Mouse (Mus musculus) hindbrain, embryonic 14.5 days (tissue): ENCODE measurements at regions not wholly inside any gene's neighbourhood (a gene's known extent, or its start where the extent isn't known, plus 50 kb on each side); places are given as distances from the start of the nearest gene placed in this dataset.

Experiments
- ATAC-seq: fragments of 200-750 bp; cut with Nextera tagmentation; 2 replicates; pipeline ENCODE4 v1.8.0; 2017; ENCODE audit warnings: moderate number of reproducible peaks, mild to moderate bottlenecking, moderate TSS enrichment, moderate library complexity; ENCODE audit not compliant: low FRiP score
- DNase-seq: peaks from one replicate; pipeline ENCODE4 v3.0.0-alpha.2; 2015; ENCODE audit warnings: low spot score
- H3K27ac ChIP-seq: fragments of 300-500 bp; sonication (generic); 2 replicates; pipeline ENCODE4 v1.5.1; 2014; ENCODE audit warnings: mild to moderate bottlenecking, moderate library complexity
- H3K27me3 ChIP-seq: fragments of 300-500 bp; sonication (generic); 2 replicates; pipeline ENCODE4 v1.6.1; 2014; ENCODE audit warnings: mild to moderate bottlenecking, low read length, mixed read lengths; ENCODE audit not compliant: control insufficient read depth, insufficient read depth
- H3K36me3 ChIP-seq: fragments of 300-500 bp; sonication (generic); replicated peaks from 2 replicates; pipeline ENCODE4 v1.6.1; 2014; ENCODE audit not compliant: control insufficient read depth, insufficient read depth
- H3K4me1 ChIP-seq: fragments of 300-500 bp; sonication (generic); replicated peaks from 2 replicates; pipeline ENCODE4 v1.6.1; 2014; ENCODE audit warnings: antibody characterized with exemption, low read length, mixed read lengths; ENCODE audit not compliant: control insufficient read depth, insufficient read depth
- H3K4me2 ChIP-seq: fragments of 300-500 bp; sonication (generic); replicated peaks from 2 replicates; pipeline ENCODE4 v1.6.1; 2014; ENCODE audit warnings: mild to moderate bottlenecking, moderate library complexity
- H3K4me3 ChIP-seq: fragments of 300-500 bp; sonication (generic); replicated peaks from 2 replicates; pipeline ENCODE4 v1.5.1; 2014; ENCODE audit warnings: mild to moderate bottlenecking, low read length
- H3K9ac ChIP-seq: fragments of 300-500 bp; sonication (generic); 2 replicates; pipeline ENCODE4 v1.6.1; 2014
- H3K9me3 ChIP-seq: fragments of 300-500 bp; sonication (generic); 2 replicates; pipeline ENCODE4 v1.6.1; 2016; ENCODE audit warnings: low read length; ENCODE audit not compliant: control insufficient read depth
- WGBS: fragments of 180-500 bp; shearing (Covaris S2); extraction: QIAGEN DNeasy Blood & Tissue Kit; methylation state at CpG from one replicate; pipeline ENCODE4 v1.1.7; 2014; 5-methylcytosine and 5-hydroxymethylcytosine counted together

DNA sequence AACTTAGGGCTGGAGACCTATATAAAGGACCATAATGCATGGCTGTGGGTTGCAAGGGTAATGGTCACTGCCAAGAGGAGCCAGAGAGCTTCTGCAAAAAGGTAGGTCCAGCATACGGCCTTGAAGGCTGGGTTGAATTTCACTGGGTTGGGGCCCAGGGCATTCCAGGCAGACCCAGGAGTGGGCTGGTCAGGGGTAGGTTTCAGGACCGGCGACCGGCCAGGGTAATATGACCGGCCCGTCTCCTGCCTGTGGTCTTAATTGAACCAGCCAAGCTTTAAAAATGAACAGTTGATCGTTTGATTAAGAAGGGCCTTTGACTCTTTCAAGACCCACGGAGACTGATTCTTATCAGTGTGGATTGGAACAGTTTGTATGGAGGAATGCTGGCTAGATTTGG lies 171.9 kb downstream of the Emx2 start:
- Histone ChIP-seq H3K9ac (no peak overlapping the region), H3K27ac (no peak overlapping the region), H3K4me1 (peaks cover 17% of the 10 kb centered on the region; the same call in 1 of the 2 replicates), H3K27me3 (no peaks in the 10 kb centered on the region), H3K4me2 (no peak overlapping the region), H3K4me3 (no peak overlapping the region), H3K9me3 (no peaks in the 10 kb centered on the region), H3K36me3 (no peaks in the 10 kb centered on the region)
- DNase-seq (no peak), ATAC-seq (no peak)
- WGBS = 73% methylated on average over 8 of the region's 8 CpGs

DNA sequence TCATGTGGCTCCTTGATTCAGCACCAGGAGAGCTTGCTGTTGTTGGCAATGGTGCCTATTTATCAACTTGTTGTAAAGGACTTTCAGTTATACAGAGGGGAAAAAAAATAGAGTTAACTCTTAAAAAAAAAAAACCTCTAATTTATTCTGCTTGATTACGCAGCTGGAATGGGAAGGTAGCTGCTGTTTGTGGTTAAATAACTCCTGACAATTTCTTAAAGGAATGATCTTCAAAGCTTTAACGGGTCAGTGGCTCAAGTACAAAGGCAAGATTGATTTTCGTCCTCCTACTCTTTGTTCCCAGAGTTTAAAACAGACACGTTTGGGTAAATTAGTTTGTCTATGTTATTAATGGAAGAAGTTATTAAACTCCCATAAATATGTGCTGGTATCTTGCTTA lies 172.5 kb downstream of the Emx2 start:
- Histone ChIP-seq H3K4me2 (no peak overlapping the region), H3K27ac (no peak overlapping the region), H3K4me1 (peaks cover 17% of the 10 kb centered on the region; the same call in 1 of the 2 replicates), H3K9ac (no peak overlapping the region), H3K9me3 (no peaks in the 10 kb centered on the region), H3K4me3 (no peak overlapping the region), H3K36me3 (no peaks in the 10 kb centered on the region), H3K27me3 (no peaks in the 10 kb centered on the region)
- 20% methylated on average over 4 of the region's 4 CpGs for WGBS
- ATAC-seq (no peak), DNase-seq (no peak)

GRCm38 (mm10) chr19:59631541-59631940 lies 173.4 kb downstream of the Emx2 start:
- Histone ChIP-seq H3K4me2 (no peak overlapping the region), H3K4me1 (peaks cover 17% of the 10 kb centered on the region; the same call in 1 of the 2 replicates), H3K27ac (no peak overlapping the region), H3K36me3 (no peaks in the 10 kb centered on the region), H3K4me3 (no peak overlapping the region), H3K9ac (no peak overlapping the region), H3K9me3 (no peaks in the 10 kb centered on the region), H3K27me3 (no peaks in the 10 kb centered on the region)
- 94% methylated on average over 1 of the region's 1 CpGs for WGBS
- DNase-seq = no peak
- ATAC-seq = no peak

- H3K27me3 ChIP-seq = no peaks in the 10 kb centered on the region
- WGBS = 55% methylated on average over 8 of the region's 8 CpGs
- H3K9me3 ChIP-seq = no peaks in the 10 kb centered on the region
- DNase-seq = no peak
- no peak overlapping the region for H3K4me2 ChIP-seq
- H3K4me1 ChIP-seq = no peaks in the 10 kb centered on the region
- H3K27ac ChIP-seq = no peak overlapping the region
- no peak overlapping the region for H3K4me3 ChIP-seq
- no peaks in the 10 kb centered on the region for H3K36me3 ChIP-seq
- ATAC-seq = no peak
- H3K9ac ChIP-seq = no peak overlapping the region
These were observed 178.1 kb downstream of the Emx2 start for GRCm38 (mm10) chr19:59636271-59636670.

DNA sequence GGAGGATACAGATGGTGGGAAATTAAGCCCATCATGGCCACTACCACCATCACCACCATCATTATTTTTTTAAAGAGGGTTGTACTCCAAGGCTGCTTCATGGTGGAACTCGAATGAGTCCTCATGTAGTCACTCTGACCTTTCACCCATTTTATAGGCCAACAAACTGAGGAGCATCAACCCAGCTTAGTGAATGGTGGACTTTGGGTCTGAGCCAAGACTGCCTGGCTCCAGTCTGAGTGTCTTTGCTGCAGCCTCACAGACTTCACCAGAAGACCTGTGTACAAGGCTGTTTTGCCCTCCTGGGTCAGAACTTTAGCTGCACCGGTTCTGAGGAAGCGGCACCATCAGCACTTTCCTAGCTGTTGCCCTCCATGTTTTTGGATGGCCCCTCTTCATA lies 184.4 kb downstream of the Emx2 start:
- no peak overlapping the region for H3K4me2 ChIP-seq
- H3K9ac ChIP-seq = no peak overlapping the region
- 82% methylated on average over 3 of the region's 3 CpGs for WGBS
- no peaks in the 10 kb centered on the region for H3K9me3 ChIP-seq
- DNase-seq (no peak), ATAC-seq (no peak)
- H3K4me1 ChIP-seq = no peaks in the 10 kb centered on the region; the same call in 1 of the 2 replicates
- H3K27ac ChIP-seq = no peak overlapping the region
- no peaks in the 10 kb centered on the region for H3K36me3 ChIP-seq
- no peak overlapping the region for H3K4me3 ChIP-seq
- no peaks in the 10 kb centered on the region for H3K27me3 ChIP-seq

DNA sequence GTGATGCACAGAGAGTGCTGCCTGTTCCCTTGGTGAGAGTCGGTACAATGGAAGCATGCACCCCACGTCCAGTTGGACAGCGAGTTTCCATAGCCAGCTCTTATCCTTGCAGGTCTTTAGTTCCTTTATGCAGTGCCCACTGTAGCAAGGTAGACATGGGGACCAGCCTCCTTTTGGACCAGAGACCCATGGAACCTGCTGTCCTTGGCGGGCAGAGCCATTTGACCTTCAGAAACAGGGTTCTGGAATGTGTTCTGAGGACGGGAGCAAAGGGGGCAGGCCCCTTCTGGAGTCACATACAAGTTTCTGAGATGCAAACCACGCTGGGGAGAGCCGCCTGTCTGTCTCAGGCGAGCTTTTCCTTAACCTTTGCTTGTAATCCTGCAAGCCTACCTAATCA lies 188.1 kb downstream of the Emx2 start:
- H3K27ac ChIP-seq = no peak overlapping the region
- H3K9me3 ChIP-seq = no peaks in the 10 kb centered on the region
- peaks cover 9% of the 10 kb centered on the region for H3K4me1 ChIP-seq
- DNase-seq (no peak), ATAC-seq (no peak)
- H3K27me3 ChIP-seq = no peaks in the 10 kb centered on the region
- no peaks in the 10 kb centered on the region for H3K36me3 ChIP-seq
- H3K9ac ChIP-seq = no peak overlapping the region
- 78% methylated on average over 8 of the region's 8 CpGs for WGBS
- no peak overlapping the region for H3K4me3 ChIP-seq
- no peak overlapping the region for H3K4me2 ChIP-seq

- Histone ChIP-seq H3K9me3 (no peaks in the 10 kb centered on the region), H3K27ac (no peak overlapping the region), H3K27me3 (no peaks in the 10 kb centered on the region), H3K36me3 (no peaks in the 10 kb centered on the region), H3K4me3 (no peak overlapping the region), H3K4me1 (peaks cover 9% of the 10 kb centered on the region), H3K4me2 (no peak overlapping the region), H3K9ac (no peak overlapping the region)
- ATAC-seq (no peak), DNase-seq (no peak)
- 50% methylated on average over 7 of the region's 7 CpGs for WGBS
These were observed 188.5 kb downstream of the Emx2 start for GRCm38 (mm10) chr19:59646656-59647055.

- no peak overlapping the region for H3K4me2 ChIP-seq
- H3K4me1 ChIP-seq = peaks cover 9% of the 10 kb centered on the region
- no peak for ATAC-seq
- H3K9me3 ChIP-seq = no peaks in the 10 kb centered on the region
- H3K9ac ChIP-seq = no peak overlapping the region
- no peaks in the 10 kb centered on the region for H3K27me3 ChIP-seq
- no peak overlapping the region for H3K27ac ChIP-seq
- no peak overlapping the region for H3K4me3 ChIP-seq
- no peak for DNase-seq
- H3K36me3 ChIP-seq = no peaks in the 10 kb centered on the region
- WGBS = 60% methylated on average over 5 of the region's 5 CpGs
These were observed 191.2 kb downstream of the Emx2 start for GRCm38 (mm10) chr19:59649421-59649820.

DNA sequence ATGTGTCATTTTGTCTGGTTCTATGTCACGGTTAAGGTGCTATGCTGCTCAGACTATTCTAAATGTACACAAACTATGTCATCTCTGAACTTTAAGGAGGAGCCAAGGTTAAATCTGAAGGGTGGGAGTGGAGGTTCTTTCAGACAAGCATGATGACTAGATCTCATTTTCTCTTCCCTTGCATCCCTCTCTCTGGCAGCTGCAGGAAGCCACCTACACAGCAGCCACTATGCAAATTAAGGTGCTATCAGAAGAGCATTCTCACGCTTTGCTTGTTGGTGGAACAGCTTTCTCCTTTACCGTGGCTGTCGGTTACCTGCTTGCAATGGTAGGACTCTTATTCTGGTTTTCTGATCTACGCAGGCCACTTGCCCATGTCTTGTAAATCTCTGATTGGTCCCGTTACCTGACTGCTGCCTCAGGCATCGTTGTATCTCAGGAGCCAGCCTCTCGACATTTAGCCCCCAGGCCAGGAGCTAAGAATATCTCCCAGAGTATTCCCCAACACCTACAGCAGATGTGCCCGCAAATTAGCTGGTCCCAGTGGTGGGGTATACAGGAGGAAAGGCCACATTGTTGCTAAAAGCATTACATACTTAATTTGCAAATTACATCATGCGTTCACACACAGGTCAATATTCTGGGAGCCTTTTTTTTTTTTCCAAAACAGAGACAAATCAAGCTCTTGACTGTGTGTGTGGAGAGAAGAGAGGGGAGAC lies 192.6 kb downstream of the Emx2 start:
- H3K27ac ChIP-seq = no peak overlapping the region
- H3K4me3 ChIP-seq = no peak overlapping the region
- DNase-seq (no peak), ATAC-seq (no peak)
- peaks cover 9% of the 10 kb centered on the region for H3K4me1 ChIP-seq
- H3K36me3 ChIP-seq = no peaks in the 10 kb centered on the region
- 56% methylated on average over 10 of the region's 10 CpGs for WGBS
- H3K27me3 ChIP-seq = no peaks in the 10 kb centered on the region
- H3K9ac ChIP-seq = no peak overlapping the region
- no peak overlapping the region for H3K4me2 ChIP-seq
- no peaks in the 10 kb centered on the region for H3K9me3 ChIP-seq
